Mouse (Mus musculus): Measurements from ENCODE around the gene Olfr869. TPM values are rescaled to one million over a fixed set of nuclear protein-coding genes. Genes with fewer than 3 reads are reported as not detected.

Gene Olfr869
- not detected in 2 replicates for polyA plus RNA-seq (2012; rRNA removed)

DNA sequence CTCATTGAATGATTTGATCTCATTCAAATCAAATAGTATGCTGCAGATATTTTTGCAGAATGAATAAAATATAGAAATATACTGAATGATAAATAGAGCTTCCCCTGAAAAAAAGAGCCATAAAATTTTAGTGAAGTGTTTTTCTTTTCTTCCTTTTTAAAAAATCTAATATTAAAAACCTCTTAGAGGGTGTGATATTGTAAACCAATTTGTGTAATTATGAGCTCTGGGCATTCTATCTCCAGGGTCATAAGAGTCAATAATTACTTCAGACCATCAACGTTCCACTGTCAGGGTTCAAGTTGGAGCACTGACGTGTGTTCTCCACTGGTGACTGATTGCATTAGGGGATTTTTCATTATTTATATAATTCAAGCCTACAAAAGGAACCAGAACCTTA lies at the start of gene Olfr869:
Olfr869 (plus strand) TSS at position 301 of the 400 bp plus-strand sequence.

DNA sequence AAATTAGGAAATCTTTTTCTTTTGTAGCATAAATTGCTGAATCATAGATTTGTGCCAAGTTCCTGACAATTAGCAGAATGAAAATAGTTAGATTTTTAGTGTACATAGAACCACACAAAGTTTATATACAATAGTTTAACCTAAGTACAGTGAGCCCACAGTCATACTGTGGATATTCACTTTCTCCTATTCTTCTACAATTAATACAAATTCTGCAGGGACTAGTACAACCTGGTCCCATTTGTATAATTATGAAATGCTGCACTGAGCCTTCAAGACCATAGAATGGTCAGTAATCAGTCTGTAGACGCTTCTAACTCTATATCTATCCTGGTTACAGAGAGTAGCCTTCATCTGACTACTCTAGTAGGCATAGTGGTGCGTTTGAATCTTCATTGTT lies 30.5 kb upstream of the Olfr869 start, which contains the start of gene Olfr868:
Olfr868 (plus strand) TSS at position 301 of the 400 bp plus-strand sequence.

GRCm38 (mm10) chr9:20173957-20174356 lies 45.1 kb downstream of the Olfr869 start, which contains the start of gene Olfr870:
Olfr870 (minus strand) TSS chr9:20174057.

Other genes starting within 250 kb of the Olfr869 start
- not detected in 2 replicates for gene Olfr862, start 241.0 kb upstream of the Olfr869 start, polyA plus RNA-seq (2012; rRNA removed)
- gene Olfr77, start 212.1 kb upstream of the Olfr869 start, polyA plus RNA-seq (2012; rRNA removed): not detected in 2 replicates
- gene Olfr866, start 101.0 kb upstream of the Olfr869 start, polyA plus RNA-seq (2012; rRNA removed): not detected in 2 replicates
- not detected in 2 replicates for gene Olfr867, start 71.4 kb upstream of the Olfr869 start, polyA plus RNA-seq (2012; rRNA removed)
- gene Olfr868, start 30.4 kb upstream of the Olfr869 start, polyA plus RNA-seq (2012; rRNA removed): not detected in 2 replicates
- gene Olfr870, start 45.0 kb downstream of the Olfr869 start, polyA plus RNA-seq (2012; rRNA removed): not detected in 2 replicates
- gene Olfr871, start 83.2 kb downstream of the Olfr869 start, polyA plus RNA-seq (2012; rRNA removed): not detected in 2 replicates
- gene Olfr872, start 108.1 kb downstream of the Olfr869 start, polyA plus RNA-seq (2012; rRNA removed): not detected in 2 replicates
- not detected in 2 replicates for gene Olfr39, start 153.3 kb downstream of the Olfr869 start, polyA plus RNA-seq (2012; rRNA removed)
- gene Olfr873, start 169.5 kb downstream of the Olfr869 start, polyA plus RNA-seq (2012; rRNA removed): not detected in 2 replicates
- 0.09 and 0.12 TPM in 2 replicates for gene Olfr18, start 207.1 kb downstream of the Olfr869 start, polyA plus RNA-seq (2012; rRNA removed)

Data from central nervous system, embryonic 18 days (tissue).